Mouse (Mus musculus) cortical plate, adult 2 months (tissue): ENCODE measurements at regions not wholly inside any gene's neighbourhood (a gene's known extent, or its start where the extent isn't known, plus 50 kb on each side); places are given as distances from the start of the nearest gene placed in this dataset.

Source experiments
- CTCF ChIP-seq: fragments of 200-500 bp; IDR thresholded peaks from 2 replicates; pipeline ENCODE4 v1.5.1; 2011; ENCODE audit warnings: mild to moderate bottlenecking, control low read depth, low read length; ENCODE audit not compliant: insufficient read depth; ENCODE audit errors: extremely low read depth
- POLR2A ChIP-seq: fragments of 200-500 bp; IDR thresholded peaks from 2 replicates; pipeline ENCODE4 v1.6.1; 2011; ENCODE audit warnings: mild to moderate bottlenecking, low read length, control low read depth; ENCODE audit not compliant: insufficient read depth; ENCODE audit errors: extremely low read depth

DNA sequence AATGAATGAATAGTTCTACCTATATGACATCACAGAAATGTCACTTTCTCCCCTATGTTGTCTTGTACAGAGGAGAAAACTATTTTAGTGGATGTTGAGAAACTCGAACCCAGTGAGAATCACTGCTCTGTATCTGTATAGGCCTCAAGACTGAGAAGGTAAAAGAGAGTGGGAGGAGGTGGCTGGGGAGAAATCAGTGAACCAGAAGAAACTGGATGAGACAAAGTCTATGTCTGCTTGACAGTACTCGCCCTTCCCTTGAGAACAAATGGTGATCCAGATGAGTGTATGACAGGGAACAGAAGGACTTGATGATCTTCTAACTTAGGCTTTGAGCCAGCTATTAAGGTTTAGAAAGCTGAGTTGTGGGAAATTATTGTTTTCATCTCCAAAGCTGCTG is 137.2 kb upstream of the Arrdc3 start:
- TF ChIP-seq CTCF = no peak
- no peak for TF ChIP-seq POLR2A
